Comparison of ENCODE assay signal across 10 mouse cellular contexts in genomic region chr7:19691873-19692865, GRCm38 (mm10). TPM values are rescaled to one million over a fixed set of nuclear protein-coding genes. Genes with fewer than 3 reads are reported as not detected.
A peak's percentile ranks its signal among the peaks of the same experiment; 100 is the strongest.
DNase-seq lines count a peak whose midpoint lies in the region; ATAC-seq and TF ChIP-seq lines count a peak whose summit lies in the region.
"Had no signal": no experiment of that assay in that cellular context is flagged by ENCODE, and none has a peak within 500 bp of the region (broad histone marks: within the 10 kb centered on the region; RNA-seq: fewer than 3 reads in every experiment).

Gene Apoc1, minus strand, starts transcription at chr7:19692660.

- no peak for ATAC-seq in heart, postnatal 0 days (ENCODE audit: insufficient read depth, low read depth)
- no peak for ATAC-seq in embryonic facial prominence, embryonic 11.5 days (replicated peaks; ENCODE audit: insufficient number of reproducible peaks, low FRiP score, low TSS enrichment, low read depth)
- ATAC-seq: forebrain, embryonic 15.5 days had no signal

- peak within 1 kb of the TSS; percentile 63 for H3K27ac ChIP-seq in heart, postnatal 0 days (ENCODE audit: low read depth)
- peak within 1 kb of the TSS; percentile 83 for H3K27ac ChIP-seq in ES-E14 (ENCODE audit: insufficient read depth, low read depth, low read length, poor library complexity, severe bottlenecking)
- H3K27ac ChIP-seq in embryonic facial prominence, embryonic 11.5 days (replicated peaks; ENCODE audit: low read depth, low read length), result no peak within 1 kb of the TSS
- H3K27ac ChIP-seq: forebrain, embryonic 15.5 days; neural tube, embryonic 13.5 days had no signal

- peaks cover 6% of the 10 kb centered on the region; the same call in 1 of the 2 replicates for H3K36me3 ChIP-seq in heart, postnatal 0 days (replicated peaks; ENCODE audit: control insufficient read depth, insufficient read depth, low read length)
- peaks cover 11% of the 10 kb centered on the region for H3K36me3 ChIP-seq in ES-E14 (ENCODE audit: control insufficient read depth, insufficient read depth, low read length, poor library complexity, severe bottlenecking)
- peaks cover 4% of the 10 kb centered on the region for H3K36me3 ChIP-seq in embryonic facial prominence, embryonic 11.5 days (replicated peaks; ENCODE audit: control insufficient read depth, insufficient read depth, low read depth, low read length)
- H3K36me3 ChIP-seq: forebrain, embryonic 15.5 days had no signal

- no peak within 1 kb of the TSS for H3K4me3 ChIP-seq in heart, postnatal 0 days (ENCODE audit: low read depth, low read length)
- peak within 1 kb of the TSS; percentile 52 to 75 for H3K4me3 ChIP-seq in ES-E14 (ENCODE audit: insufficient read depth in 1 of 2, low read depth in 1 of 2, low read length in 2 of 2, poor library complexity in 1 of 2, severe bottlenecking in 1 of 2)
- H3K4me3 ChIP-seq in embryonic facial prominence, embryonic 11.5 days (ENCODE audit: low read depth, low read length), result no peak within 1 kb of the TSS
- H3K4me3 ChIP-seq: forebrain, embryonic 15.5 days; neural tube, embryonic 13.5 days had no signal

- H3K4me1 ChIP-seq in heart, postnatal 0 days (ENCODE audit: control insufficient read depth, insufficient read depth), result peaks cover 18% of the 10 kb centered on the region
- H3K4me1 ChIP-seq in ES-E14 (ENCODE audit: control insufficient read depth in 2 of 2, insufficient read depth in 2 of 2, low read length in 2 of 2, poor library complexity in 1 of 2), result peaks cover 2 to 24% of the 10 kb centered on the region in 2 experiments; a peak in 2 of 4 replicates
- H3K4me1 ChIP-seq in embryonic facial prominence, embryonic 11.5 days (ENCODE audit: control insufficient read depth, insufficient read depth, low read length), result no peaks in the 10 kb centered on the region; the same call in 1 of the 2 replicates
- H3K4me1 ChIP-seq: forebrain, embryonic 15.5 days had no signal

- no peak within 1 kb of the TSS for H3K4me2 ChIP-seq in heart, postnatal 0 days (ENCODE audit: low read depth, low read length)
- H3K4me2 ChIP-seq in embryonic facial prominence, embryonic 11.5 days (ENCODE audit: low read depth, low read length), result no peak within 1 kb of the TSS
- H3K4me2 ChIP-seq: forebrain, embryonic 15.5 days; neural tube, embryonic 13.5 days had no signal

- no peak within 1 kb of the TSS; the same call in 1 of the 2 replicates for H3K9ac ChIP-seq in heart, postnatal 0 days (replicated peaks; ENCODE audit: low read depth, low read length)
- peak within 1 kb of the TSS; percentile 79 for H3K9ac ChIP-seq in ES-E14 (ENCODE audit: insufficient read depth, low read depth, low read length, poor library complexity, severe bottlenecking)
- H3K9ac ChIP-seq in embryonic facial prominence, embryonic 11.5 days (replicated peaks; ENCODE audit: low read length), result peak within 1 kb of the TSS; percentile 9; the same call in 1 of the 2 replicates
- H3K9ac ChIP-seq: forebrain, embryonic 15.5 days; neural tube, embryonic 13.5 days had no signal

- in situ Hi-C loops in ES-E14 (cut with MboI; ENCODE audit: low sequenced_read_pairs in 2 of 2, unreplicated experiment in 2 of 2), result no loop called here

- TF ChIP-seq CTCF in heart, postnatal 0 days (IDR thresholded peaks at IDR 0.05; ENCODE audit: low read depth), result no peak

- 56% methylated on average over 28 of the region's 28 CpGs for WGBS in heart, postnatal 0 days
- 50% methylated on average over 28 of the region's 28 CpGs for WGBS in embryonic facial prominence, embryonic 11.5 days

- DNase-seq in heart, postnatal 0 days (ENCODE audit: low spot score), result no peak
- DNase-seq in heart, postnatal 4 days, result no peak
- peak; percentile 88 for DNase-seq in ES-E14 (ENCODE audit: low read depth, low spot score)
- no peak for DNase-seq in embryonic facial prominence, embryonic 11.5 days (ENCODE audit: low spot score)
- DNase-seq in lung, adult 18-20 months, result peak; percentile 78 to 86
- no peak for DNase-seq in frontal cortex, postnatal 10 days (ENCODE audit: low spot score in 2 of 2)
- DNase-seq in thymus, postnatal 10 days (ENCODE audit: low spot score in 2 of 2), result no peak
- no peak for DNase-seq in thymus, postnatal 36 days

- no peak for TF ChIP-seq EP300 in heart, postnatal 0 days (IDR thresholded peaks at IDR 0.05; ENCODE audit: low read depth)

- no peaks in the 10 kb centered on the region for H3K27me3 ChIP-seq in heart, postnatal 0 days (ENCODE audit: control insufficient read depth, insufficient read depth, low read length)
- H3K27me3 ChIP-seq in embryonic facial prominence, embryonic 11.5 days (ENCODE audit: control insufficient read depth, insufficient read depth, low read length), result no peaks in the 10 kb centered on the region
- H3K27me3 ChIP-seq: forebrain, embryonic 15.5 days; neural tube, embryonic 13.5 days had no signal

- H3K9me3 ChIP-seq in heart, postnatal 0 days (replicated peaks; ENCODE audit: control insufficient read depth, low read length), result no peaks in the 10 kb centered on the region
- H3K9me3 ChIP-seq in ES-E14 (ENCODE audit: control insufficient read depth, insufficient read depth, low read depth, low read length), result no peaks in the 10 kb centered on the region
- no peaks in the 10 kb centered on the region for H3K9me3 ChIP-seq in embryonic facial prominence, embryonic 11.5 days (replicated peaks; ENCODE audit: control insufficient read depth, low read length)
- H3K9me3 ChIP-seq: forebrain, embryonic 15.5 days; neural tube, embryonic 13.5 days had no signal

TF ChIP-seq in ES-E14, 5 proteins besides CTCF, POLR2A, EP300 and RAD21:
- peak; percentile 5; the same call in 1 of the 2 replicates for TF ChIP-seq CHD2 (IDR thresholded peaks at IDR 0.05; ENCODE audit: low read depth, low read length)
- no peak for TF ChIP-seq ZNF384 (IDR thresholded peaks at IDR 0.05; ENCODE audit: low read depth, low read length)
- no peak for TF ChIP-seq MAFK (IDR thresholded peaks at IDR 0.05; ENCODE audit: insufficient read depth, low read depth, low read length)
- TF ChIP-seq HCFC1 (IDR thresholded peaks at IDR 0.05; ENCODE audit: borderline replicate concordance, insufficient read depth, low read length), result no peak

RNA-seq across cellular contexts. Expression of gene Apoc1, which starts in this region (rescaled TPM):
- total RNA-seq in heart, postnatal 0 days (2014; rRNA removed; ENCODE audit: low replicate concordance), result not detected in 2 replicates
- polyA plus RNA-seq in heart, postnatal 0 days (2015; fragmentation: Nextera tagmentation; extraction: Ambion mirVana), result 8.2 and 10.8 TPM in 2 replicates
- 1 to 10 TPM; 1.9 to 3.0 TPM for total RNA-seq in heart, postnatal 4 days (2021)
- total RNA-seq in ES-E14 (2012; rRNA removed), result 72.3 and 106 TPM in 2 replicates
- 5.4 and 6.1 TPM in 2 replicates for polyA plus RNA-seq in embryonic facial prominence, embryonic 11.5 days (2014; fragmentation: Nextera tagmentation; extraction: Ambion mirVana)

Comparison
In these comparisons a context has a peak if more than half of its experiments do, and no peak if none do; other contexts are left out.
1. RNA of gene Apoc1 (total RNA-seq): 72.3 to 106 TPM in ES-E14; 1.9 to 3.0 TPM in heart, postnatal 4 days and not detected in heart, postnatal 0 days; every median in the first group is over 10 times any median in the second.
2. DNase-seq: peak in ES-E14 (single experiment) and lung, adult 18-20 months (2 of 2); none in heart, postnatal 0 days (single experiment), heart, postnatal 4 days (single experiment), embryonic facial prominence, embryonic 11.5 days (single experiment), frontal cortex, postnatal 10 days (0 of 2), thymus, postnatal 10 days (0 of 2) and thymus, postnatal 36 days (0 of 2).
3. H3K4me3 ChIP-seq: peak in ES-E14 (2 of 2); none in heart, postnatal 0 days (single experiment) and embryonic facial prominence, embryonic 11.5 days (single experiment).